Mouse (Mus musculus) forebrain, embryonic 14.5 days (tissue): ENCODE results near the gene Gpx5. TPM values are rescaled to one million over a fixed set of nuclear protein-coding genes. Genes with fewer than 3 reads are reported as not detected.
"Not testable (repeated sequence)": the region's sequence is repeated elsewhere in the genome, so short reads cannot be mapped to it uniquely, and the experiment has no call there.

Source experiments
- ATAC-seq: fragments of 200-750 bp; cut with Nextera tagmentation; 2 replicates; pipeline ENCODE4 v1.8.0; 2017; ENCODE audit warnings: mild to moderate bottlenecking, moderate library complexity
- DNase-seq: peaks from one replicate; pipeline ENCODE4 v3.0.0-alpha.2; 2015; ENCODE audit warnings: low spot score
- H3K27ac ChIP-seq: fragments of 300-500 bp; sonication (generic); 2 replicates; pipeline ENCODE4 v1.5.1; 2014; ENCODE audit warnings: low read depth, mild to moderate bottlenecking, control low read depth, low read length, moderate library complexity
- H3K27me3 ChIP-seq: fragments of 300-500 bp; sonication (generic); replicated peaks from 2 replicates; pipeline ENCODE4 v1.6.1; 2014; ENCODE audit warnings: low read length, control low read depth, mixed read lengths; ENCODE audit not compliant: control insufficient read depth, insufficient read depth
- H3K36me3 ChIP-seq: fragments of 300-500 bp; sonication (generic); 2 replicates; pipeline ENCODE4 v1.6.1; 2014; ENCODE audit warnings: low read length, control low read depth; ENCODE audit not compliant: control insufficient read depth, insufficient read depth
- H3K4me1 ChIP-seq: fragments of 300-500 bp; sonication (generic); 2 replicates; pipeline ENCODE4 v1.6.1; 2014; ENCODE audit warnings: antibody characterized with exemption, low read length, control low read depth; ENCODE audit not compliant: control insufficient read depth, insufficient read depth
- H3K4me2 ChIP-seq: fragments of 300-500 bp; sonication (generic); 2 replicates; pipeline ENCODE4 v1.6.1; 2014; ENCODE audit warnings: mild to moderate bottlenecking, control low read depth, low read length
- H3K4me3 ChIP-seq: fragments of 300-500 bp; sonication (generic); 2 replicates; pipeline ENCODE4 v1.5.1; 2014; ENCODE audit warnings: low read depth, low read length, control low read depth
- H3K9ac ChIP-seq: fragments of 300-500 bp; sonication (generic); 2 replicates; pipeline ENCODE4 v1.6.1; 2014; ENCODE audit warnings: mild to moderate bottlenecking, low read length, control low read depth, moderate library complexity
- H3K9me3 ChIP-seq: fragments of 300-500 bp; sonication (generic); replicated peaks from 2 replicates; pipeline ENCODE4 v1.6.1; 2016; ENCODE audit warnings: low read length, control low read depth, mixed read lengths; ENCODE audit not compliant: control insufficient read depth
- WGBS: fragments of 180-500 bp; shearing (Covaris S2); extraction: QIAGEN DNeasy Blood & Tissue Kit; methylation state at CpG from one replicate; pipeline ENCODE4 v1.1.7; 2014; 5-methylcytosine and 5-hydroxymethylcytosine counted together
- polyA plus RNA-seq: library from polyadenylated mRNA; unstranded; fragments of >200 nt; fragmentation: Nextera tagmentation; extraction: Ambion mirVana; gene quantifications from 2 replicates; pipeline ENCODE4 v1.2.1, GENCODE M21; 2014

The Gpx5 gene
- polyA plus RNA-seq, 1 experiment from 2014 or later, result not detected

DNA sequence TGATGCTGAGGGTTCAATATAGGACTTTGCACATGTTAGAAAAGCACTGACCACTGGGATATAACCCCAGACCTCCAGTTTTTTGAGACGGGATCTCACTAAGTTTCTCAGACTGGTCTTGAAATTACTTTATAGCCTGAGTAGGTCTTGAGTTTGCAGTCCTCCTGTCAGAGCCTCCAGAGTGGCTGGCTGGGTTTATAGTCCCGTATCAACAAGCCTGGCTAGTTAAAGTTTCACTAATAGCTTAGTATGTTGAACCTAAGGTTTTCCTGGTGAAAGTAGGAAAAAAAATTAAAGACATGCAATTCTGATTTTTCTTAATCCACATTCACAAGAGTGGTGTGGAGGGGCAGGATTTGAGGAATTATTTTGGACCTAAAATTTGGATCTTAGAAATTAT is 46.3 kb downstream of the Gpx5 start:
- no peaks in the 10 kb centered on the region for H3K4me1 ChIP-seq
- DNase-seq, result no peak
- WGBS, result 89% methylated on average over 2 of the region's 2 CpGs
- peaks cover 11% of the 10 kb centered on the region for H3K27me3 ChIP-seq
- H3K4me2 ChIP-seq, result no peak overlapping the region
- no peak overlapping the region for H3K27ac ChIP-seq
- no peak for ATAC-seq
- no peak overlapping the region for H3K4me3 ChIP-seq
- no peak overlapping the region for H3K9ac ChIP-seq
- H3K9me3 ChIP-seq, result no peaks in the 10 kb centered on the region
- H3K36me3 ChIP-seq, result no peaks in the 10 kb centered on the region

DNA sequence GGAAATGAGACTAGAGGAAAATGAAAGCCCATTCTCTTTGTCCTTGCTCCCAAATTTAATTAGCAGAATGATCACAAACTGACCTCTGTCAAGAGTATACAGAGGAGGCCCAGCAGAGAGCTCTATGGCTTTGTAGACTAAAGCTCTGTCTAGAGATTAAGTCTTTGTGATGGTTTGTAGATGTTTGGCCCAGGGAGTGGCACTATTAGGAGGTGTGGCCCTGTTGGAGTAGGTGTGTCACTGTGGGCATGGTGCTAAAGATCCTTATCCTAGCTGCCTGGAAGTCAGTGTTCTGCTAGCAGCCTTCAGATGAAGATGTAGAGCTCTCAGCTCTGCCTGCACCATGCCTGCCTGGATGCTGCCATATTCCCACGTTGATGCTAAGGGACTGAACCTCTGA is 47.6 kb downstream of the Gpx5 start:
- H3K4me2 ChIP-seq, DNase-seq, H3K9ac ChIP-seq, H3K36me3 ChIP-seq, H3K4me3 ChIP-seq, ATAC-seq, H3K9me3 ChIP-seq, H3K4me1 ChIP-seq, H3K27ac ChIP-seq: not testable (repeated sequence)
- H3K27me3 ChIP-seq, result peaks cover 11% of the 10 kb centered on the region
- 46% methylated on average over 1 of the region's 1 CpGs for WGBS

- WGBS, result 86% methylated on average over 5 of the region's 5 CpGs
- DNase-seq, result no peak
Measured at GRCm38 (mm10) chr13:21244089-21244488, 48.4 kb downstream of the Gpx5 start.

DNA sequence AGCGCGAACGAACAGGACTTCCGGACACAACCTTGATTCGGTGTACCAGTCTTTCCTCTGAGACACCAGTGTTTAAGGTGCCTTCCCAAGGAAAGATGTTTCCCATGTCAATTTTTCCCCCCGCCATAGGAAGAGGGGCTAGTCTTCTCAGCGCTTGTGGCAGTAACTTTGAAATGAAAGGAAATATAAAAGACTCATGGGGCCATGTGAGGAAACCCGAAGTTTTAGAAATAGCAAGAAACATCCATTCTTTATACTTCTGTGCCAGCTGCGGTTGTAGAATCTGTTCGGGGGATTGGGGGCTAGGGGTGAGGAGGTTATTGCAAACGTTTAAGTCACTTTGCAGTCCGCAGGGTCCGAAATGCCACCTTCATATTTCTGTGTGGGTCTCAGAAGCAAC is 49.3 kb downstream of the Gpx5 start:
- ATAC-seq (no peak), DNase-seq (no peak)
- 16% methylated on average over 13 of the region's 13 CpGs for WGBS
- Histone ChIP-seq H3K27ac (no peak overlapping the region), H3K4me2 (peak overlapping the region; percentile 4; the same call in 1 of the 2 replicates), H3K9me3 (no peaks in the 10 kb centered on the region), H3K4me3 (no peak overlapping the region), H3K27me3 (peaks cover 11% of the 10 kb centered on the region), H3K36me3 (no peaks in the 10 kb centered on the region), H3K4me1 (no peaks in the 10 kb centered on the region), H3K9ac (no peak overlapping the region)

More at GRCm38 (mm10) chr13:21244089-21244488, 48.4 kb downstream of the Gpx5 start:
- H3K9me3 ChIP-seq, result no peaks in the 10 kb centered on the region
- no peak overlapping the region for H3K4me3 ChIP-seq
- H3K36me3 ChIP-seq, result no peaks in the 10 kb centered on the region
- no peak for ATAC-seq
- H3K27ac ChIP-seq, result no peak overlapping the region
- no peaks in the 10 kb centered on the region for H3K4me1 ChIP-seq
- no peak overlapping the region for H3K4me2 ChIP-seq
- peaks cover 11% of the 10 kb centered on the region for H3K27me3 ChIP-seq
- H3K9ac ChIP-seq, result no peak overlapping the region

- Histone ChIP-seq H3K4me1 (no peaks in the 10 kb centered on the region), H3K4me3 (no peak overlapping the region), H3K9me3 (no peaks in the 10 kb centered on the region), H3K4me2 (peak overlapping the region; percentile 4; the same call in 1 of the 2 replicates), H3K27me3 (peaks cover 11% of the 10 kb centered on the region), H3K36me3 (no peaks in the 10 kb centered on the region), H3K9ac (no peak overlapping the region), H3K27ac (no peak overlapping the region)
- DNase-seq, result no peak
- no peak for ATAC-seq
- WGBS, result 5% methylated on average over 16 of the region's 16 CpGs
Measured at GRCm38 (mm10) chr13:21242408-21243125, 50.0 kb downstream of the Gpx5 start.

DNA sequence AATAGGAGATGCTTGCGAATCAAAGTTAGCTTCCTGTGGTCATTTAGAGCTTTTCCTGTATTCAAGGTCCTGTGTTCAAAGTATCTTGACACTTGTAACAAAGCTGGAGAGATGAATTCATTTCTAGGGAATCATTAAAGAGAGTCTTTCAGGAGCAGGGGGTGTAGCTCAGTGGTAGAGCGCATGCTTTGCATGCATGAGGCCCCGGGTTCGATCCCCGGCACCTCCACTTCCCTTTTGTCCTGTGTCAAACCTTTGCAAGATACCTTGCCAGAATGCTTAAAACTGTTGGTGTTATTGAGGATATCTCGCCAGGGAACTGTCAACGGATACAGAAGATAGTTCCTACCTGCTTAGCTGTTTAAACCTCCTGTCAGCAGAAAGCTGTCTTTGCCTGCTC is 51.7 kb downstream of the Gpx5 start:
- WGBS, result 5% methylated on average over 7 of the region's 7 CpGs
- peak; percentile 18 for DNase-seq
- no peaks in the 10 kb centered on the region for H3K4me1 ChIP-seq

DNA sequence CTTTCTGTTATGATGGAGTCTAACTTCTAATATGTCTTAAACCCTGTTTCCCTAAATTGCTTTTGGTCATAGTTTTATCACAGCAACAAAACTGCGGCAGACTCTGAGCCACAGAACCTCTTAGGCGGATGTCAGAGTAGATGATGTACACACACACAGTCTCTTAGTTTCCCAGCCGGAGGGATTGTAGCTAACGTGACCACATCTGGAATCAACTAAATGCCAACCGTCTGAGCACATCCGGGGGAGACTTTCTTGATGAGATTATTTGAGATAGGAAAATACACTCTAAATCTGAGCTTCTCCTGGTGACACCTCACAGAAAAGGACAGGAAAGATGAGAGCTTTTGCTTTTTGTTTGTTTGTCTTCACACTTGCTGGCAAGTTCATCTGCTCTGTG is 55.4 kb downstream of the Gpx5 start:
- DNase-seq (no peak), ATAC-seq (no peak)
- Histone ChIP-seq H3K9me3 (no peaks in the 10 kb centered on the region), H3K27me3 (no peaks in the 10 kb centered on the region), H3K4me2 (no peak overlapping the region), H3K27ac (no peak overlapping the region), H3K9ac (no peak overlapping the region), H3K4me3 (no peak overlapping the region), H3K36me3 (no peaks in the 10 kb centered on the region), H3K4me1 (peaks cover 3% of the 10 kb centered on the region; the same call in 1 of the 2 replicates)
- WGBS, result 85% methylated on average over 6 of the region's 6 CpGs

More for the DNA sequence above, 51.7 kb downstream of the Gpx5 start:
- no peaks in the 10 kb centered on the region for H3K36me3 ChIP-seq
- H3K27me3 ChIP-seq, result peaks cover 11% of the 10 kb centered on the region
- no peak overlapping the region for H3K9ac ChIP-seq
- H3K4me2 ChIP-seq, result no peak overlapping the region
- H3K9me3 ChIP-seq, result no peaks in the 10 kb centered on the region
- no peak overlapping the region for H3K4me3 ChIP-seq
- no peak overlapping the region for H3K27ac ChIP-seq
- ATAC-seq, result no peak

GRCm38 (mm10) chr13:21236714-21237113 is 55.8 kb downstream of the Gpx5 start:
- ATAC-seq (no peak), DNase-seq (no peak)
- 74% methylated on average over 2 of the region's 2 CpGs for WGBS
- Histone ChIP-seq H3K9ac (no peak overlapping the region), H3K27me3 (no peaks in the 10 kb centered on the region), H3K36me3 (no peaks in the 10 kb centered on the region), H3K4me3 (no peak overlapping the region), H3K27ac (no peak overlapping the region), H3K4me1 (peaks cover 3% of the 10 kb centered on the region; the same call in 1 of the 2 replicates), H3K9me3 (no peaks in the 10 kb centered on the region), H3K4me2 (no peak overlapping the region)
